Mouse (Mus musculus) megakaryocyte, adult 5-6 weeks (primary cell): ENCODE measurements around the gene Negr1. TPM values are rescaled to one million over a fixed set of nuclear protein-coding genes. Genes with fewer than 3 reads are reported as not detected.

Experiments
- ATAC-seq: 2 replicates; pipeline ENCODE4 v1.8.0; 2016; ENCODE audit warnings: mild to moderate bottlenecking, inconsistent platforms; ENCODE audit not compliant: poor library complexity, severe bottlenecking
- total RNA-seq, 2 experiments: library from RNA; stranded (forward) in 1 of 2; stranded (reverse) in 1 of 2; fragments of 153-499, 151-499 nt in 1 of 2; fragments of 221-1000, 200-1000 nt in 1 of 2; gene quantifications; 2 replicates each; pipeline versions ENCODE4 v1.2.3 to v1.2.4; 2015 to 2017

The Negr1 gene
- total RNA-seq, 2 experiments from 2014 or later = 0.18 to 0.62 TPM

- no peak for ATAC-seq
Observed at GRCm38 (mm10) chr3:156794610-156795009, 233.0 kb downstream of the Negr1 start.

GRCm38 (mm10) chr3:156796061-156796691 lies 234.6 kb downstream of the Negr1 start:
- ATAC-seq = no peak

- no peak for ATAC-seq
Observed at GRCm38 (mm10) chr3:156799228-156799627, 237.6 kb downstream of the Negr1 start.

- no peak for ATAC-seq
Observed at GRCm38 (mm10) chr3:156809836-156810235, 248.2 kb downstream of the Negr1 start.

- no peak for ATAC-seq
Observed at GRCm38 (mm10) chr3:156816938-156817337, 255.3 kb downstream of the Negr1 start.

GRCm38 (mm10) chr3:156817452-156817851 lies 255.9 kb downstream of the Negr1 start:
- no peak for ATAC-seq

- no peak for ATAC-seq
Observed at GRCm38 (mm10) chr3:156823039-156823438, 261.4 kb downstream of the Negr1 start.

GRCm38 (mm10) chr3:156833920-156834319 lies 272.3 kb downstream of the Negr1 start:
- no peak for ATAC-seq

GRCm38 (mm10) chr3:156838550-156838949 lies 277.0 kb downstream of the Negr1 start:
- no peak for ATAC-seq

- ATAC-seq = no peak
Observed at GRCm38 (mm10) chr3:156848385-156848784, 286.8 kb downstream of the Negr1 start.

- ATAC-seq = no peak
Observed at GRCm38 (mm10) chr3:156851921-156852320, 290.3 kb downstream of the Negr1 start.

- ATAC-seq = no peak
Observed at GRCm38 (mm10) chr3:156870239-156870921, 308.8 kb downstream of the Negr1 start.

GRCm38 (mm10) chr3:156870922-156871257 lies 309.3 kb downstream of the Negr1 start:
- ATAC-seq = no peak

- no peak for ATAC-seq
Observed at GRCm38 (mm10) chr3:156871641-156872196, 310.1 kb downstream of the Negr1 start.

- no peak for ATAC-seq
Observed at GRCm38 (mm10) chr3:156876551-156876950, 315.0 kb downstream of the Negr1 start.

GRCm38 (mm10) chr3:156882129-156882528 lies 320.5 kb downstream of the Negr1 start:
- no peak for ATAC-seq

GRCm38 (mm10) chr3:156883873-156884272 lies 322.3 kb downstream of the Negr1 start:
- no peak for ATAC-seq

GRCm38 (mm10) chr3:156885689-156886088 lies 324.1 kb downstream of the Negr1 start:
- ATAC-seq = no peak

GRCm38 (mm10) chr3:156886915-156887314 lies 325.3 kb downstream of the Negr1 start:
- no peak for ATAC-seq

GRCm38 (mm10) chr3:156890986-156891385 lies 329.4 kb downstream of the Negr1 start:
- ATAC-seq = no peak

- no peak for ATAC-seq
Observed at GRCm38 (mm10) chr3:156895322-156895721, 333.7 kb downstream of the Negr1 start.

GRCm38 (mm10) chr3:156896106-156896505 lies 334.5 kb downstream of the Negr1 start:
- ATAC-seq = no peak
